9 mouse cellular contexts compared by ENCODE assay signal in the genomic region with DNA sequence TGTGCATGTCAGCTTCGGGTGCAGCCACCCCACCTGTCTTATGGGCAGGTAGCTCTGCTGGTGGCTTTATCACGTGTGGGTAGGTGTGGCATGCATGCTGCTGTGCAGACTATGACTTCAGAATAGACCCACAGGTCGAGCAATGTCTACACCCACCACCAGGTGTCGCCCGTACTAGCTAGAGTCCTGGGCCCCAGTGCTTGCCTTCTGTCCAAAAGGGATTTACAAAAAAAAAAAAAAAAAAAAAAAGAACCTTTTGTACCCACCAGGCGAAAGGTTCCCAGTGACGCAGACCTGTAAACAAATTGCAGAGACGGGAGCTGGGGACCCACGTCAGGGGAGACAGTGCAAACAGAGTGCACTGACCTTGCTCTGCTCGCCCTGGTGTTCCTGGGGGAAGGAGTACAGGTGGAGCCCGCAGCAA. TPM values are rescaled to one million over a fixed set of nuclear protein-coding genes. Genes with fewer than 3 reads are reported as not detected.
DNase-seq lines count a peak whose midpoint lies in the region; ATAC-seq and TF ChIP-seq lines count a peak whose summit lies in the region.
"Had no signal": no experiment of that assay in that cellular context is flagged by ENCODE, and none has a peak within 500 bp of the region (broad histone marks: within the 10 kb centered on the region; RNA-seq: fewer than 3 reads in every experiment).

No protein-coding gene starts in this region.

- 14% methylated on average over 11 of the region's 11 CpGs for WGBS in hindbrain, postnatal 0 days

- peak; percentile 90 for DNase-seq in NIH3T3 (ENCODE audit: low read depth)
- peak; percentile 87 for DNase-seq in cerebellum, adult 9-10 months
- peak; percentile 58 to 78 for DNase-seq in frontal cortex, postnatal 10 days (ENCODE audit: low spot score in 2 of 2)
- peak; percentile 87 for DNase-seq in hindbrain, postnatal 0 days (ENCODE audit: low spot score)
- DNase-seq in left cerebral cortex, adult 18-20 months (ENCODE audit: low spot score in 2 of 2) = peak; percentile 84 to 88
- DNase-seq in lung, postnatal 36 days = peak; percentile 93
- DNase-seq in right cerebral cortex, postnatal 10 days (ENCODE audit: low spot score in 2 of 2) = peak; percentile 76 to 87
- peak; percentile 82 for DNase-seq in urinary bladder, postnatal 14 days (ENCODE audit: low spot score)

- H3K36me3 ChIP-seq in hindbrain, postnatal 0 days (ENCODE audit: insufficient read depth, low read length) = no peaks in the 10 kb centered on the region

- peak; percentile 90 for ATAC-seq in hindbrain, postnatal 0 days

- H3K27me3 ChIP-seq in hindbrain, postnatal 0 days (ENCODE audit: insufficient read depth, low read length) = no peaks in the 10 kb centered on the region

- no peak overlapping the region for H3K4me3 ChIP-seq in hindbrain, postnatal 0 days (ENCODE audit: low read length)

- no peak overlapping the region for H3K9ac ChIP-seq in hindbrain, postnatal 0 days (replicated peaks; ENCODE audit: low read length)

- no peak overlapping the region for H3K27ac ChIP-seq in hindbrain, postnatal 0 days
- H3K27ac ChIP-seq: macrophage had no signal

- peak; percentile 82 for TF ChIP-seq CTCF in hindbrain, postnatal 0 days (IDR thresholded peaks at IDR 0.05; ENCODE audit: low read depth)

- H3K4me2 ChIP-seq in hindbrain, postnatal 0 days (ENCODE audit: low read depth, low read length) = no peak overlapping the region

- no peaks in the 10 kb centered on the region for H3K9me3 ChIP-seq in hindbrain, postnatal 0 days (ENCODE audit: low read length)

- no peaks in the 10 kb centered on the region for H3K4me1 ChIP-seq in hindbrain, postnatal 0 days (ENCODE audit: insufficient read depth, low read length)

RNA-seq across cellular contexts. Expression of gene Cfap100, which starts 6.6 kb away (rescaled TPM):
- total RNA-seq in hindbrain, postnatal 0 days (2014; rRNA removed) = 4.2 and 29.4 TPM in 2 replicates
- 8.2 and 9.9 TPM in 2 replicates for polyA plus RNA-seq in hindbrain, postnatal 0 days (2015; fragmentation: Nextera tagmentation; extraction: Ambion mirVana)
- total RNA-seq in left cerebral cortex, adult 18-20 months (2021) = 1 to 10 TPM; 4.9 to 5.3 TPM
- polyA plus RNA-seq: macrophage had no signal

RNA-seq across cellular contexts. Expression of gene Klf15, which starts 27.2 kb away (rescaled TPM):
- 43.2 and 56.4 TPM in 2 replicates for total RNA-seq in hindbrain, postnatal 0 days (2014; rRNA removed)
- polyA plus RNA-seq in hindbrain, postnatal 0 days (2015; fragmentation: Nextera tagmentation; extraction: Ambion mirVana) = 26.6 and 29.6 TPM in 2 replicates
- 10 to 100 TPM; 23.9 to 24.8 TPM for total RNA-seq in left cerebral cortex, adult 18-20 months (2021)

RNA-seq across cellular contexts. Expression of gene Aldh1l1, which starts 51.0 kb away (rescaled TPM):
- total RNA-seq in hindbrain, postnatal 0 days (2014; rRNA removed) = 168 and 214 TPM in 2 replicates
- 131 and 145 TPM in 2 replicates for polyA plus RNA-seq in hindbrain, postnatal 0 days (2015; fragmentation: Nextera tagmentation; extraction: Ambion mirVana)
- 10 to 100 TPM; 46.6 to 54.5 TPM for total RNA-seq in left cerebral cortex, adult 18-20 months (2021)
